Mouse (Mus musculus) megakaryocyte, embryonic 14.5 days (primary cell): ENCODE results near the gene Chka.

Source experiments
- FLI1 ChIP-seq: IDR thresholded peaks from 2 replicates; pipeline ENCODE4 v1.6.1; 2012; ENCODE audit warnings: low read length, inconsistent platforms, mixed read lengths
- GATA1 ChIP-seq: IDR thresholded peaks from 3 replicates; pipeline ENCODE4 v1.6.1; 2012; ENCODE audit warnings: mixed read lengths, low read length, inconsistent platforms, borderline replicate concordance

DNA sequence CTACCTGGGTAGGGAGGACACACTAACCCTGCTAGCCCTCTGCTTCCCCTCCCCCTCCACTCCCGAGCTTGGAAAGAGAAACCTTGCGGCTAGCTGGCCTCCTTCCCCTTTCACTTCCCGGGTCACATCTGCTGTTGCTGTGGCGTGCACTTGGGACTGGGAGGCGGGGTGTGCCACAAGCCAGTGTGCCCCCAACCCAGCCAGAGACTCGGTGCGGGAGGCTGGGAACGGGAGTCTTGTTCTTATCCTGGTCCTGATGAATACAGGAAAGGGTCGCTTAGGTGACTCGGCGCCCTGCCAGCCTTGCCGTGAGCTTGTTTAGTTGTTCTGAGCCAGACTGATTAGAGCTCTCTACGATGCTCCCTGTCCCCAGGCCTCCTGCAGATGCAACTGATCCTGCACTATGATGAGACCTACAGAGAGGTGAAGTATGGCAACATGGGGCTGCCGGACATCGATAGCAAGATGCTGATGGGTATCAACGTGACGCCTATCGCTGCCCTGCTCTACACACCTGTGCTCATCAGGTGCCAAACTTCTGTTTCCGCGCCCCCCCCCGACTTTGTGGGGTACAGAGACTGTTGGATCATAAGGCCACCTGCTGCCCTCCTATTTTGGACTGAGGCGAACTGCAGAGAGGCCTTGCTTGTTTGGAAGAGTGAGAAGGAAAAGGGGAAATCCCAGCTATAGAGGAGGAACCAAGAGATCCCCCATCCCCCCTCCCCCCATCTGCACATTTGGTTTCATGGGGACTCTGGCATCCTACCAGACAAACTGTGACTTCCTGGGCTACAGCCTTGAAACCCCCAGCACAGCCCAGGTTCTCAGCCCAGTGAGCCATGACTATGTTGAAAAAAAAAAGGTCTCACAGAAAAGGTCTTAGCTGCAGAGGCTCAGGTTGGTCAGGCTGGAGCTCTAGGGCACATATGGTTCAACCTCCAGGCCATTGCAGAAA lies 84.6 kb downstream of the Chka start:
- TF ChIP-seq GATA1 (no peak), FLI1 (no peak)
